Mouse (Mus musculus) ES-E14 (cell line): ENCODE measurements around the gene Irak4. TPM values are rescaled to one million over a fixed set of nuclear protein-coding genes. Genes with fewer than 3 reads are reported as not detected.

ENCODE experiments used
- DNase-seq: peaks from one replicate; pipeline ENCODE4 v3.0.0-alpha.2; 2013; ENCODE audit warnings: low read depth, low spot score
- H3K27ac ChIP-seq: 2 replicates; pipeline ENCODE4 v1.5.1; 2012; ENCODE audit warnings: low read depth, mild to moderate bottlenecking, low read length, moderate library complexity, mixed read lengths; ENCODE audit not compliant: poor library complexity, insufficient read depth, severe bottlenecking
- H3K36me3 ChIP-seq: 2 replicates; pipeline ENCODE4 v1.6.1; 2012; ENCODE audit warnings: mild to moderate bottlenecking, low read length, moderate library complexity, mixed read lengths; ENCODE audit not compliant: control insufficient read depth, poor library complexity, insufficient read depth, severe bottlenecking
- H3K4me1 ChIP-seq, 2 experiments: fragments of 150-350 bp in 1 of 2; sonication (generic) in 1 of 2; 2 replicates each; pipeline ENCODE4 v1.6.1; 2012; ENCODE audit warnings: low read length in 2 of 2, mild to moderate bottlenecking in 1 of 2, mixed read lengths in 1 of 2; ENCODE audit not compliant: control insufficient read depth in 2 of 2, insufficient read depth in 2 of 2, poor library complexity in 1 of 2
- H3K4me3 ChIP-seq, 2 experiments: fragments of 150-350 bp in 1 of 2; sonication (generic) in 1 of 2; 2 replicates each; pipeline ENCODE4 v1.5.1; 2012; ENCODE audit warnings: low read length in 2 of 2, low read depth in 1 of 2, mild to moderate bottlenecking in 1 of 2, mixed read lengths in 1 of 2; ENCODE audit not compliant: insufficient read depth in 1 of 2, poor library complexity in 1 of 2, severe bottlenecking in 1 of 2
- H3K9ac ChIP-seq: 2 replicates; pipeline ENCODE4 v1.6.1; 2012; ENCODE audit warnings: low read depth, mild to moderate bottlenecking, low read length, mixed read lengths; ENCODE audit not compliant: poor library complexity, insufficient read depth, severe bottlenecking
- H3K9me3 ChIP-seq: fragments of 150-350 bp; sonication (generic); 2 replicates; pipeline ENCODE4 v1.6.1; 2012; ENCODE audit warnings: low read depth, mild to moderate bottlenecking, low read length; ENCODE audit not compliant: control insufficient read depth, insufficient read depth
- CHD2 ChIP-seq: IDR thresholded peaks from 2 replicates; pipeline ENCODE4 v1.6.1; 2014; ENCODE audit warnings: mild to moderate bottlenecking, low read depth, low read length, inconsistent platforms
- HCFC1 ChIP-seq: IDR thresholded peaks from 2 replicates; pipeline ENCODE4 v1.6.1; 2012; ENCODE audit warnings: low read length, inconsistent platforms, borderline replicate concordance; ENCODE audit not compliant: insufficient read depth
- MAFK ChIP-seq: IDR thresholded peaks from 2 replicates; pipeline ENCODE4 v1.6.1; 2014; ENCODE audit warnings: mild to moderate bottlenecking, low read depth, low read length, inconsistent platforms; ENCODE audit not compliant: insufficient read depth
- ZC3H11A ChIP-seq: IDR thresholded peaks from 2 replicates; pipeline ENCODE4 v1.6.1; 2012; ENCODE audit warnings: low read depth, mild to moderate bottlenecking, inconsistent platforms, low read length, borderline replicate concordance
- ZNF384 ChIP-seq: IDR thresholded peaks from 2 replicates; pipeline ENCODE4 v1.6.1; 2012; ENCODE audit warnings: low read depth, low read length, inconsistent platforms
- in situ Hi-C, 2 experiments: fragments of 600-800 bp; cut with MboI; formaldehyde crosslinking; loops; one replicate each; pipeline ENCODE4 v1.15.1; 2025; ENCODE audit warnings: low sequenced_read_pairs in 2 of 2, inconsistent platforms in 1 of 2; ENCODE audit not compliant: unreplicated experiment in 2 of 2
- total RNA-seq: library from RNA; depleted of rRNA; stranded (reverse); fragments of 300-350 nt; gene quantifications from 2 replicates; pipeline ENCODE4 v1.2.3, GENCODE M21; 2012

Irak4 gene
- total RNA-seq, 1 experiment = 2.3 TPM

- in situ Hi-C loops = no loop called here
- DNase-seq = no peak
- Histone ChIP-seq H3K36me3 (no peaks in the 10 kb centered on the region), H3K27ac (no peak overlapping the region), H3K4me3 (no peak overlapping the region), H3K4me1 (no peaks in the 10 kb centered on the region), H3K9me3 (no peaks in the 10 kb centered on the region), H3K9ac (no peak overlapping the region)
- TF ChIP-seq ZC3H11A (no peak), CHD2 (no peak), MAFK (no peak), ZNF384 (no peak), HCFC1 (no peak)
Measured at GRCm38 (mm10) chr15:94503451-94504215, 39.8 kb upstream of the Irak4 start.

- no peak overlapping the region for H3K9ac ChIP-seq
- in situ Hi-C loops = no loop called here
- H3K4me1 ChIP-seq = no peaks in the 10 kb centered on the region
- H3K4me3 ChIP-seq = no peak overlapping the region
- no peaks in the 10 kb centered on the region for H3K9me3 ChIP-seq
- no peaks in the 10 kb centered on the region for H3K36me3 ChIP-seq
- TF ChIP-seq ZC3H11A = no peak
- TF ChIP-seq MAFK = no peak
- TF ChIP-seq HCFC1 = no peak
- no peak for TF ChIP-seq ZNF384
- TF ChIP-seq CHD2 = no peak
- no peak overlapping the region for H3K27ac ChIP-seq
- no peak for DNase-seq
Measured at GRCm38 (mm10) chr15:94517913-94518491, 25.4 kb upstream of the Irak4 start.

- Histone ChIP-seq H3K4me3 (no peak overlapping the region), H3K27ac (no peak overlapping the region), H3K4me1 (no peaks in the 10 kb centered on the region), H3K36me3 (no peaks in the 10 kb centered on the region), H3K9ac (no peak overlapping the region), H3K9me3 (no peaks in the 10 kb centered on the region)
- in situ Hi-C loops = no loop called here
- TF ChIP-seq ZC3H11A = 0 out of 2 replicates have a peak, but pooled peaks have one; percentile 10
- TF ChIP-seq HCFC1 = no peak
- no peak for DNase-seq
Measured at GRCm38 (mm10) chr15:94520205-94520900, 23.1 kb upstream of the Irak4 start.

GRCm38 (mm10) chr15:94520959-94521358 lies 22.5 kb upstream of the Irak4 start:
- H3K27ac ChIP-seq = no peak overlapping the region
- H3K4me3 ChIP-seq = no peak overlapping the region
- no peaks in the 10 kb centered on the region for H3K9me3 ChIP-seq
- no peaks in the 10 kb centered on the region for H3K36me3 ChIP-seq
- TF ChIP-seq ZC3H11A (no peak), ZNF384 (no peak), HCFC1 (no peak), MAFK (no peak), CHD2 (no peak)
- no peaks in the 10 kb centered on the region for H3K4me1 ChIP-seq
- H3K9ac ChIP-seq = no peak overlapping the region
- in situ Hi-C loops = no loop called here
- DNase-seq = no peak

- Histone ChIP-seq H3K9ac (0 out of 2 replicates have a peak overlapping the region, but pooled peaks have one; percentile 9), H3K27ac (no peak overlapping the region), H3K4me3 (peak overlapping the region in 1 of 2 experiments; percentile 33; a peak in 1 of 4 replicates), H3K9me3 (no peaks in the 10 kb centered on the region), H3K36me3 (no peaks in the 10 kb centered on the region; the same call in 1 of the 2 replicates), H3K4me1 (no peaks in the 10 kb centered on the region)
- DNase-seq = no peak
- TF ChIP-seq HCFC1 = no peak
- no peak for TF ChIP-seq MAFK
- no peak for TF ChIP-seq ZNF384
- no peak for TF ChIP-seq ZC3H11A
- no peak for TF ChIP-seq CHD2
- in situ Hi-C loops = no loop called here
Measured at GRCm38 (mm10) chr15:94523251-94523650, 20.2 kb upstream of the Irak4 start.
